Mouse (Mus musculus) left cerebral cortex, adult 18-20 months (tissue): ENCODE results near the gene Ppp2r5c. TPM values are rescaled to one million over a fixed set of nuclear protein-coding genes. Genes with fewer than 3 reads are reported as not detected.
A peak's percentile ranks its signal among the peaks of the same experiment; 100 is the strongest.

ENCODE experiments used
- DNase-seq, 2 experiments: peaks; one replicate each; pipeline ENCODE4 v3.0.0; 2021 to 2022; ENCODE audit warnings: low spot score in 2 of 2, mixed read lengths in 1 of 2
- total RNA-seq, 2 experiments: library from RNA; stranded (reverse); gene quantifications; 2 replicates each; pipeline ENCODE4 v1.2.3; 2021

Ppp2r5c gene
- total RNA-seq, 2 experiments from 2014 or later = 263 to 284 TPM

GRCm38 (mm10) chr12:110485585-110486331 lies 38.8 kb downstream of the Ppp2r5c start:
- peak; percentile 61 to 81 for DNase-seq

DNA sequence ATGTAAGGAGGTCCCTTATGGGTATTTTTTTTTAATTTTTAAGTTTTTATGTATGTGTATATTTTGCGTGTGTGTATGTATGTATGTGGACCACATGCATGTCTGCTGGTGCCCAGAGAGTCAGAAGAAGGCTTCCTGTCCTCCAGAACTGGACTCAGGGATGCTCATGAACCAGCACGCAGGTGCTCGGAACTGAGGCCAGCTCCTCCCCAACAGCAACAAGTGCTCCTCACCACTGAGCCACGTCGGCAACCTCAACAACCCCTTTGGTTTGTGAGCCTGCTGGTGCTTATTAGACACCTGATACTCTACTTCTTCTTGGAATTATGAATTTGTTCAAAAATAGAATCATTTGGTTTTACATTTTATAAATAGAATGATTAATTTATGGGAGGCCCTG lies 39.9 kb downstream of the Ppp2r5c start:
- no peak for DNase-seq

DNA sequence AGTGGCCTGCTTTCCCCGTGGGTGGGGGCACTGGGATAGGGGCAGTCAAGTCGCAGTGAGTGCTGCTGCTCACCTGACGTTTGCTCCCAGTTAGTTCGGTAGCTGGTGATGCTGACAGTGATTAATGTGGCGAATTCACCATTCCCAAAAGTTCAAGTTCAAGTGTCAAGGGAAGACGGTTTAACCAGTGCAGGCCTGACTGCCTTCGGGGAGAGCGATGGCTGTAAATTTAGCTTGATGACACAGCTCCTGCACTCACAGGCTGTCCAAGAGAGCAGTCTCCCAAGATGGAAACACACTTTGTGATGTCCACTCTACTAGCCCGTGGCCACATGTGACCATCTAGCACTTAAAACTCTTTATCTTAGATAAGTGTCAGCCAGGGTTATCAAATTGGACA lies 41.1 kb downstream of the Ppp2r5c start:
- no peak for DNase-seq

GRCm38 (mm10) chr12:110489946-110490701 lies 43.2 kb downstream of the Ppp2r5c start:
- no peak for DNase-seq

GRCm38 (mm10) chr12:110492436-110492835 lies 45.5 kb downstream of the Ppp2r5c start:
- DNase-seq = no peak

DNA sequence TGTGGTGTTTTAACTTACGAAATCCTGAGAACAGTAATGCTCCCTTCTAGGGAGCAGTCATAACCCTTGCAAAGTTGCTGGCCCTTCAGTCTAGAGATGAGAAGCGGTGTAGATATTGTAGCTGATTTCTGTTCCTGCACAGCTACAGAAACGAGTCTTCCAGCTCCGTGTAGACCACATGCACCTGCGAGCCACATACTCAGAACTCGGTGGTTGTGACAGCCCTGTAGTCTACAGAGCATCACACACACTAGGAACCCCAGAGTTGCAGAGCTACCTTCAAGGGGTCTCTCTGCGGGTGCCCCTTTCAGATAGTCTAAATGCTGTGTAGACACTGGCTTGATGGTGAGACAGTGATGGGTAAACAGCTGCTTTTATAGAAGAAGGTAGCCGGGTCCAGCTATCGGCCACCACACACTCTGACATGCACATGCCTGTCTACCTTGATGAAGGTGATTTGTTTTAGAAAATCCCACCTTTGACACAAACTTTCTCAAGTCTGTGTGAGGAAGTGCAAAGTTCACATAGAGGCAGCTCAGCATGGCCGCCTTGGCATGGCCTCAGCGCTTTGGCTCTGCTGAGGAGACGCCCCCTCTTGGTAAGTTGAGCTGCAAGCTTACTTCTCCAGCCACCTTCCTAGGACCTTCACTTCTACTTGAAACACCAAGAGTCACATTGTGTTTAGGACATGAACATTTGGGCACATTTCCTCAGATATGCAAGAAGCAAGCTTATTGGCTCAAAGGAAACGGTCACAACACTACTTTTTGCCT lies 46.9 kb downstream of the Ppp2r5c start:
- no peak for DNase-seq

DNA sequence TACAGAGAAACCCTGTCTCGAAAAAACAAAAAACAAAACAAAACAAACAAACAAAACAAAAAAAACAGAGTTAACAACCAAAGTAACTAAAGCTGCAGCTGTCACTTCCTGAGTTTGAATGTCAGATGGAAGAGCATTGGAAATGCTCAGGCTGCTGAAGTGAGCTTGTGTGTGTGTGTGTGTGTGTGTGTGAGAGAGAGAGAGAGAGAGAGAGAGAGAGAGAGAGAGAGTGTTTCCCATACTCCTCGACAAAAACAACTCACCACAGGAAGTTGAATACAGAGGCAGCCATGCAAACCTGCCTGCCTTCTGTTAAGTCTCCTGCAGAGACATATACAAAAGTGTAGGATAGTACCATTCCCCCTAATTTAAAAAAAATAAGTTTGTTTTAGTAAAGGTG lies 47.9 kb downstream of the Ppp2r5c start:
- DNase-seq = no peak

- no peak for DNase-seq
These were observed 48.3 kb downstream of the Ppp2r5c start for GRCm38 (mm10) chr12:110495260-110495659.

- DNase-seq = no peak
These were observed 49.1 kb downstream of the Ppp2r5c start for GRCm38 (mm10) chr12:110496016-110496415.

DNA sequence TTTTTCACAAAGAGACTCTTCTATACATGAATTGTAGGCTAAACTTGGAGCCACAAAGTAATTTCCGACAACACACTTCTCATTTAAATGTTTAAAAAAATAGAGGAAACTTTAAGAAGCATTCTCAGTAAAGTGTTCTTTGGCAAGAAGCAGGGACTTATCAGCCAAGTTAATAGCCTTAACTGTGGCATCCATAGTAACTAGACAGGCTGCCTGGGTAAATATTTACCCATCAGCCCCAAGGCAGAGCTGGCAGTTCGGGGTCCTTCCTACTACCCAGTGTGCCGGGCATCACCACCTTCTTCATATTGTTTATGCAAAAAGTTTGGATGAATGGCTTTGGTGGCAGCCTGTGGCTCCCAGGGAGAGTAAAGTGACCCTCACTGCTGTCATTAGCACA lies 50.1 kb downstream of the Ppp2r5c start:
- DNase-seq = no peak

- DNase-seq = no peak
These were observed 50.6 kb downstream of the Ppp2r5c start for GRCm38 (mm10) chr12:110497485-110497884.

DNA sequence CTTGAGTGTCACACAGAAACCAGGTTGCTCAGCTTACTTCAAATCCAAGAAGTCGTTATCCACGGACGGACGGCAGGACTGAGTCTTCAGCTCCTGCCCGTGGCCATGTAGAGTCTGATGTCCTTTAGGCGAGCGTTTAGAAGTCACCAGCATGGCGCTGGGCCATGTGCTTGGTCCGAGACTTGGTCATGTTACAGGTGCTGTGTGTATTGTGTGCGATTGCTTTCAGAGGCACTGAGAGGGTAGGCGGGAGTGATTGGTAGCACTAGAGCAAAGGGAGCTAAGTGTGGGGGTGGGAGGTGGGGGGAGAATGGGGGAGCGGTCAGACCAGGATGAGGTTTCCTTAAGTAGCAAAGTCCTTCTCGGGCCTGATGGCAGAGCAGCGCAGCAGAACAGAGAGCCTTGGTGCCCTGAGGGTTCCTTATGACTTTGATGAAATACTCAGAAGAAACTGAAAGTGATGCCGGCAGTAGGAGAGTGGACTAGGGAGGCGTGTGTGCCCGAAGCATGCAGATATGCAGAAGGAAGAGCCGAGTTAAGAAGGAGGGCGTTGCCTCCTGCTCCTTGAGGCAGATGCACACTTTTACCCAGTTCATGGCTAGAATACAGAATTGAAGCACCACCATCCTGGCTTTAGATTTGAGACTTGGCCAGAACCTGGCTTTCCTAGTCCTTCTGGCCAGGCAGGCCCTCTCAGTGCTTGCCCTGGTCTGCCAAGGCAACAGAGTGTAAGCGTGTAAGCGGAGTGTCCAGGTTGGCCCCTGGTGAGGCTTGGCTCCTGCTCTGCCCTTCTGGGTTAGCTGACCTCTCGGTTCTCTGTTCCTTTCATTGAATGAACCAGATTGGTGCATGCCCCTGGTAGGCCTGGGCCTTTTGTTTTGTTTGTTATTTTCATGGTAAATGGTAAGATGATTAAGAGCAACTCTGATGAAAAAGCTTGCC lies 51.6 kb downstream of the Ppp2r5c start:
- no peak for DNase-seq

DNA sequence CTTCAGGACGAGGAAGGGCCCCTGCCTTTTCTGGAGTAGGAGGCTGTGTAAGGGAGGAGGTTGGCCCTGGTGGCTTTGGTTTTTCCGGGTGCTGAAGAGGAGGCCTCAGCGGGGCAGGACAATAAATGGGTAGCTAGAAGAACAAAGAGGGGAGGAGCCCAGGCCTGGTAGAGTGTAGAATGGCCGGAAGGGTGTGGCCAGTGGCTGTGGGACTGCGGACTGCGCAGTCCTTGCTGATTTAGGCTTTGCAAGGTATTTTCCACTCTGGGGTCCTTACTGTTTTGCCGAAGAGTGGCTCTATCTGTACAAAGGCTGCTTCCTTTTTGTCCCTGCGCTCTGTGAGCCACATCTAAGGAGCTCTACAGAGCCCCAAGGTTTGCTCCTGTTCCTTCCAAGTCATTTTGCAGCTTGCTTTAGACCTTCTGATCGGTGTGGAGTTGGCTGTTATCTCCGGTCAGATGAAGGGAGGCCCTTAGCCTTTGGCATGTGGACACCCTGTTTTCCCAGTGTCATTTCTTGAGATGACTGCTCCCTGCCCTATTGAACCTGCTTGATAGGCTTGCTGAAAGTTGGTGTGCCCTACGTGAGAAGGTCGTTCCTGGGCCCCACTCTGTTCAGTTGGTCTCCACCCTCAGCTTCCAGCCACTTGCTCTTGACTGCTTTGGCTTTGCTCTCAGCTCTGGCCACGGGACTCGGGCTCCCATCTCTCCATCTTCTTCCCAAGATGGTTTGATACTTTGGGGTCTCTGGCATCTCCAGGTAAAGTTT lies 52.5 kb downstream of the Ppp2r5c start:
- no peak for DNase-seq

DNA sequence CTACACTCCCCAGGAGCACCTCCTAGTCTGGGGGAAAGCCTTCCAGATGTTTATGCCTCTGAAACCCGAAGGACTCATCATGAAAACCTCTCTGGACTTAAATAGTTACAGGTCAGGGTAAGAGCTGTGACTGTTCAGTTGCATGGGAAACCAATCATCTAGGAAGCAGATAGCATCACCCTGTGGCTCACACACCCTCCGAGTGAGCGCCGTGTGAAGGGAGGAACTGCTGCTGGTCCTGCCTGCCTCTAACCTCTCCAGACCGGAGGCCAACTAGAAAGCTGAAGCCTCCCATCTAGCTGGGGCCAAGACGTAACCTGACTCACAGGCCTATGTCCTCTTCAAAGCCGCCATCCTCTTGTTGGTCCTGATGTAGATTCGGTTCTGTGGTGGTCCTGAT lies 53.2 kb downstream of the Ppp2r5c start:
- no peak for DNase-seq

- DNase-seq = no peak
These were observed 56.7 kb downstream of the Ppp2r5c start for GRCm38 (mm10) chr12:110503406-110504144.

DNA sequence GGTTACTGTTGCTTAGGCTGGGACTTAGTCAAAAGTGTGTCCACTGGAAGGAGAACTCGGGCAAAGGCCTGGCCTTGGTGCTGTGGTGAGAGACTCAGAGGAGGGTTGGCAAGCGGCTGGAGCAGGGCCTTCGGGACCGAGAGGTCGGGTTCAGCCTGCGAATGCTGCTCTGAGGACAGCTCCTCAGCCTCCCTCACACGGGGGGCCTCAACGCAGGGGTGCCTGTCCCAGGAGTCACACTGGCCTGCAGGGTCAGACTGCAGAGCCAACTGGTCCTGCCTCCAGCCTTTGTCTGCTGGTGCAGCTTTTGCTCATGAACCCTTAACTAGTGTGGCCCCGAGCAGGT lies 57.2 kb downstream of the Ppp2r5c start:
- no peak for DNase-seq

- no peak for DNase-seq
These were observed 57.9 kb downstream of the Ppp2r5c start for GRCm38 (mm10) chr12:110504793-110505192.

DNA sequence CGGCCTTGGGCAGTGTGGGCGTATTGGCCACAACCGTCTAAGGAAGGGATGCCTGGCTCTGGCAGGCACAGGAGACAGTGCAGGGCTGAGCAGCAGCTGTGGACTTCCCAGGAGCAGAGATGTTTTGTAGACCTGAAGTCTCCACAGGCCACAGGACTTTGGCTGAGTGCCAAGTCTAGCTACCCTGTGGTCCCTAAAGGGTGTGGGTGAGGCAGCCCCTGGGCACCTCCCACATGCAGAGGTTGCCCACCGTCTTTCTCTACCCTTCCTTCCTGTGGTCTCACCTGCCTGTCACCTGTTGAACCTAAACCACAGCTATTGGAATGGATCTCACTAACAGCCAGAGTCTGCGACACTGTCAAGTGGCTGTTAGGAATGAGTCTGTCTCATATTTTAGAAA lies 59.1 kb downstream of the Ppp2r5c start:
- no peak for DNase-seq

GRCm38 (mm10) chr12:110507714-110508297 lies 60.9 kb downstream of the Ppp2r5c start:
- no peak for DNase-seq
